Mouse (Mus musculus) erythroblast, adult 5-6 weeks (primary cell): Measurements from ENCODE around the gene Anks1. TPM values are rescaled to one million over a fixed set of nuclear protein-coding genes. Genes with fewer than 3 reads are reported as not detected.
"Not testable (repeated sequence)": the region's sequence is repeated elsewhere in the genome, so short reads cannot be mapped to it uniquely, and the experiment has no call there.

ENCODE experiments used
- ATAC-seq: replicated peaks from 2 replicates; pipeline ENCODE4 v1.8.0; 2016; ENCODE audit warnings: moderate number of reproducible peaks, mild to moderate bottlenecking, moderate TSS enrichment, inconsistent platforms; ENCODE audit not compliant: poor library complexity, low FRiP score, severe bottlenecking
- total RNA-seq, 2 experiments: library from RNA; stranded (forward) in 1 of 2; stranded (reverse) in 1 of 2; fragments of 150-400 nt in 1 of 2; fragments of 200-764, 138-1000 nt in 1 of 2; gene quantifications; 2 replicates each; pipeline versions ENCODE4 v1.2.3 to v1.2.4; 2015 to 2017; ENCODE audit warnings: low replicate concordance in 2 of 2

Anks1 gene
- total RNA-seq, 2 experiments from 2014 or later: 6.1 to 8.5 TPM

DNA sequence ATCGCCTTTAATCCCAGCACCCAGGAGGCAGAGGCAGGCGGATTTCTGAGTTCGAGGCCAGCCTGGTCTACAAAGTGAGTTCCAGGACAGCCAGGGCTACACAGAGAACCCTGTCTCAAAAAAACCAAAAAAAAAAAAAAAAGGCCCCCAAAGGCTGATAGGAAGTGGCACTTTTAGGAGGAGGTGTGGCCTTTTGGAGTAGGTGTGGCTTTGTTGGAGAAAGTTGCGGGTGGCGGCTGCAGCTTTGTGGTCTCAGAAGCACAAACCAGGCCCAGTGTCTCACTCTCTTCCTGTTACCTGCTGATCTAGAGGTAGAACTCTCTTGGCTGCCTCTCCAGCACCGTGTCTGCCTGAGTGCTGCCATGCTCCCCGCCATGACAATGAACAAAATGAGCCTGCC lies 54.0 kb downstream of the Anks1 start:
- not testable (repeated sequence) for ATAC-seq

DNA sequence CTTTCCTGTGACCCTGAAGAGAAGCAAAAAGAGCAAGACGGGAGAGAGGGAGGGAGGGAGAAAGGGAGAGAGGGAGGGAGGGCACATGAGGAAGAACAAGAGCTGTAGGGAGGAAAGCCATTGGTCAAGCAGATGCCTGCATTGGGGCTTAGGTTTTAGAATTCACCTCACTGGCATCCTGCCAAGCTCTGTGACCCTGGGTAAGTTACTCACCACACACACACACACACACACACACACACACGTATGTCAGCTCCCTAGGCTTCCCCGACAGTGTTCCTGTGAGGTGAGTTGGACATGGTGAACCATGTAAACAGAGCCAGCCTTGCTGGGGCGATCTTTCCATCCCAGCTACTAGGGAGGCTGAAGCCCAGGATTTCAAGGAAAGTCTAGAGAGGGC lies 55.5 kb downstream of the Anks1 start:
- no peak for ATAC-seq

DNA sequence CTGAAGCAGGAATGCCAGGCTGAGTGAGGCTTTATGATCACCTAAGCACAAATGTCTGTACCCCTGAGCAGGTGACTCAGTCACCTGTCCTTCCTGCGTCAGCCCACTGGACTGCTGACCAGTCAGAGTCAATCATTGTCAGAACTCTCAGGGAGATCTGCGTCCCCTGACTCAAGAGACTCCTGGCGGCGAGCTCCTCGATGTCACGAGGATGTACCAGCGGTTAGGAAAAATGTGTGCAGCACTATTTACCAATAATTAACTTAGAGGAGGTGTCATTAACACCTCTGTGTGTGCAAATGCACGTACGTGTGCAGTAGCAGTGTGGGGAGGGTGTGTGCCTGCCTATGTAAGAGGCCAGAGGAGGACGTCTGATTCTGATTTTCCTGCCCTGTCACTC lies 56.2 kb downstream of the Anks1 start:
- ATAC-seq: no peak

DNA sequence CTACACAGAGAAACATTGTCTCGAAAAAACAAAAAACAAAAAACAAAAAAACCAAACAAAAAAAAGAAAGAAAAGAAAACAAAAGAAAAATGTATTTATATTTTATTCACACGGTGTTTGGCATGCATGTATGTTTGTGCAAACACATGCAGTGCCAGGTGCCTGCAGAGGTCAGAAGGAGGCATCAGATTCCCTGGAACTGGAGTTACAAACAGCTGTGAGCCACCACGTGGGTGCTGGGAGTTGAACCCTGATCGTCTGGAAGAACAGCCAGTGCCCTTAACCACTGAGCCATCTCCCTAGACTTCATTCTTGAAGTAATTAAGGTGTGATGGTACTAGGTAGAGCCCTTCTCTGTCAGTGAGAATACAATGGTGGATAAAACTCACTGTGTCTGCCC lies 57.0 kb downstream of the Anks1 start:
- no peak for ATAC-seq

DNA sequence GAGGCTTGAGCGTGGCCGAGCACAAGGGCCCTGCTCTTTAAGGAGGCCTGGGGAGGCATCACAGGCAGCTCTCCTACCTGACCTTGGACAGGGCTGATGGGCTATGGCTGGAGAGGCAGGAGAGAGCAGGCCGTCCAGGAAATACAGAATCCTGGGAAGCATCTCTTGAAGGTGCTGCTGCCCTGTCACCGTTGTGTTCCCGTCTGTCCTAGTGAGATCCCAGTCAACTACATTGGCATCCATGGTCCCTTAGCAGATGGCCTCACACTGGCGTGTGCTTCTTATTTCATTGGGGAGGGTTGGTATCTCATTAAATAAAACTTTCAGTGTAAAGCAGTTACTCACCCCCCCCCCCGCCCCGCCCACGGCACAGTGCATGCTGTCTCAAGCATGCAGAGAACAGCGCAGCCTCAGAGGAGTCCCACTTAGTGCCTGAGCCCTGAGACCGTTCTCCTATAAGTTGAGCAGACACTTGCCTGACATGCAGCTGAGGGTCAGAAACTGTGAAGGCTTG lies 57.5 kb downstream of the Anks1 start:
- no peak for ATAC-seq

DNA sequence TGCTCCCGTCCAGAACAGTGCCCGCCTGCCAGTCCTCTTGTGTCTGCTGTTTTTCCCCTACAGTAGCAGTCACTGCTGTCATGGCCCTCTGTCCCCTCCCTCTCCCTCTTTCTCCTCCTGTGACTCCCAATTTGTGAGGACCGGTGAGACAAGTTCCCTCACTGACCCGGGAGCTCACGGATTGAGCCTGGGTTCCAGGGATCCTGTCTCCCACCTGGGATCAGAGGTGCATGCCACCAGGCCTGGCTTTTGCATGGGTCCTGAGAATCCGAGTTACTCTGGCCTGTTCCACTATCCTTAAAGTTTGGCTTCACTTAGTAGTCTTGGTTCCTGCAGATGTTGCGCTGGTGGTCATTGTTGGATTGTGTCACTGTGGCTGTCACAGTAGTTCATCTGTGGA lies 58.4 kb downstream of the Anks1 start:
- ATAC-seq: no peak

DNA sequence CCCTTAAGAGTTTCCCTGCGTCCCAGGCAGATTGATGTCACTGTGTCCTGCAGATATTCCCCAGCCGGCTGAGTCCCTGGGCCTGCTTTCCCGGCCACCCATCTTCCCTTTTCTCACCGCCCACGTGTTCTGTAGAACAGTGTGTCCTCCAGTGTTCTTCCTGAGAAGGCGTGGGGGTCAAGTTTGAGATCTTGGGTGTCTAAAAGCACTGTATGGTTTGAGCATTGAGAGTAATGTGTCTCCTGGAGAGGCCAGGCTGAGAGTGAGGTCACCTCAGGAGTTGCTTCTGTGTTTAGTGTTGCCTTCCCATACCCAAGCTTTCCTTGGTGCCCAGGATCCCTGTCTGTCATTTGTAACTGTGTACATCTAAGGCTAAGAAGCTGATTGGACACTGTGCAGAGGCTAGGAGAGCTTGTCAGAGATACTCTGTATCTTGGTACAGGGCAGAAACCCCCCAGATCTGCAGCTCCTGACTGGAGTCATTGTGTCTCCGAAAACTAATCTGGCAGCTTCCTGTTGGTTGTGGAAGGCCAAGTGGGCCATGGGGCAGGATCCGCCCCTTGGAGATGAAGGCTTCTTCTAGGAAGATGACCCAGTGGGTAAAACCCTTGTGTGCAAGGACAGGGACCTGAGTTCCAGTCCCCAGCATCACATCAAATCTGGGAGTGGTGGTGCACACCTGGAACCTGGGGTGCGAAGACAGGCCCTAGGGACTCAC lies 59.1 kb downstream of the Anks1 start:
- ATAC-seq: no peak

DNA sequence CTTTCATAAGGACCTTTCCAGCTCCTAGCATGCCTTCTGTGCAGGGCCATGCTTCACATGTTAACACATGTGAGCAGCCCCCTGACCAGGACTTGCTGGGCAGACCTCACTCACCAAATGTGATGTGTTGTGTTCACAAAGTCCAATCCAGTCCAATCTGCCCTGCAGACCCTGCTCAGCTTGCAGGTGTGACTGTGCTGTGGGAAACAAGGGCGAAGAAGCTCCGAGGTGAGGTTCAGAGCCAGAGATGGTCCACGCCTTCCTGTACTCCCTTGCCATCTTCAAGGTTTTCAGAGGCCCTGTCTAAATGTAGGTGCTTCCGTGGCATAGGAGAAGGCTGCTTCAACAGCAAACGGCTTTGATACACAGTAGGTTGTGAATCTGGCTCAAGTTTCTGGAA lies 59.8 kb downstream of the Anks1 start:
- no peak for ATAC-seq

DNA sequence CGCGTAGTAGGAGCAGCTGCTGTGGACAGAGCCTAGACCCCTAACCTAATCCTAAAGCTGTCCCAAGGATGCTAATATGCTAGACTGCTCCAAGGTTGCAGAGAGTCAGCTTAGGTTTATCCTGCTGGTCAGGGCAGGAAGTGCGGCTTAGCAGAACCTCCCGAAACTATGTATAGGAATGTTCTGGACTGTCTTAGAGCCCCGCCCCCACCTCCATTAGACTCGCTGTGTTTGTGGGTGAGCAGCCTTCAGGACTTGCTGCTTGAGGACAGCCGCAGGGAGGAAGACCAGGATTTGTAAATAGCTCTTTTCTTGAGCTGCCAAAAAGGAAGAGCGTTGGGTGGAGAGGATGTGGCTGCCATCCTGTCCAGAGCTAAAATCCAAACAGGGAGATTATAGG lies 60.3 kb downstream of the Anks1 start:
- no peak for ATAC-seq

DNA sequence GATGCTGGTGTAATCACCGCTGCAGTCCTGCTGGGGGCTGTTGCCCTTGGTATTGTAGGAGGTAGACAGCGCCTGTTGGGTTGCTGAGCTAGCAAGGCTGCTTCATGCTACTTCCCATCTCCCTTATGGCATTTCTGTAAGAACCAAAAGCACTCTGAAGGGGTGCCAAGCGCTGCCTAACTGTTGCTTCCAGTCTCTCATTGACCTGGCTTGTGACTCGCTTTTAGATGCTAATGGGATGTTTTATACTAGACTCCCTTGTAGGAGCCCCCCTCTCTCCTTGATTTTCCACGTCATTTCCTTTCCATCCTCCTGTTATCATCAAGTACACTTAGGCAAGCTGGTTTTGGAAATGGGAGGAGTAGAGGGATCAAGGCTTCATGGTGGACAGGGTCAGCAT lies 60.8 kb downstream of the Anks1 start:
- ATAC-seq: no peak

DNA sequence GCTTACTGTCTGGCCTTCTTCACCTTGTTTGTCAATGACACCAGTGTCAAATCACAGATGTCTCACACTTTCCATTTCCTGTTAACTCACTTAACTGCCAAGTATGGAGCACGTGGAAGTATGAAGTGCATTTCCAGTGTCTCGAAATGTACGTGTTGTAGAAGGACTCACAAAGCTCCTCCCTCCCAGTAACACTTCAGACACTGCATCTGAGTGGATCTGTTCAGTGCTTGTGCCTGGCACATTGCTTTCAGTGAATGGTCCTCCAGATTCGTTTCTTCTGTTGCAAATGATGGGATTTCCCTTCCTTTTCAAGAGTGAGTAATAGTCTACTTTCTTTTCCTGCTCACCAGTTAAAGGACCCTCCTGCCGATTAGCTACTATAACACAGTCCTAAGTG lies 61.2 kb downstream of the Anks1 start:
- ATAC-seq: no peak

DNA sequence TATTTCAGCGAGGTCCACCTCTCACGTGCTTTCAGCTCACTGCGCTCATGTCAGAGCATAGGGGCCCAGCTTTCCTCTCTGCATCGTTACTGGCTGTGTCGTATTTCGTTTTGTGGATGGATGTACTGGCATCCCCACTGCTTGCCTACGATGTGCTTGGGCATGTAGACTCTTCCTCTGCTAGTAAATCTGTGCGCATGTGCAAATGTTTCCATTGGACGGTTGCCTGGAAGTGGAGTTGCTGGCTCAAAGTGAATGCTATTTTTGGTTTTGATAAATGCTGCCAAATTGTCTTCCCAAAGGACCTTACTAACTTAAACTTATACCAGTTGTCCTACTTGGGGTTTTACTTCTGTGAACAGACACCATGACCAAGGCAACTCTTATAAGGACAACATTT lies 62.4 kb downstream of the Anks1 start:
- ATAC-seq: no peak

DNA sequence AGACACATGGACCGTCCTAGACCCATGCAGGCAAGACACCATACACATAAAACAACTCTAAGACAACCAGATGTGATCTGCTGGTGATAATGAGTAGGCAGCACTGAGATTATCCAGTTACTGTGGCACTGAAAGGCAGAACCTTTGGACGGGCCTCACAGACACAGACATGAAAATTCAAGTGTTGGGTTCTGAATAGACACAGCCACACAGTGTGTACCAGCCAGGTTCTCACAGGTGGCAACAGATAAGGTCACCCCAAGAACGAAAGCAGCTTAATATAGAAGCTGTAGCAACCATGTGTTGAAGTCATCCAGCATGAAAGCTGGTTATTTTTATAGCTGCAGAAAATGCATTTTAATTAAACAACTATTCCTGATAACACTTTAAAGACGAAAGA lies 64.2 kb downstream of the Anks1 start:
- ATAC-seq: no peak

DNA sequence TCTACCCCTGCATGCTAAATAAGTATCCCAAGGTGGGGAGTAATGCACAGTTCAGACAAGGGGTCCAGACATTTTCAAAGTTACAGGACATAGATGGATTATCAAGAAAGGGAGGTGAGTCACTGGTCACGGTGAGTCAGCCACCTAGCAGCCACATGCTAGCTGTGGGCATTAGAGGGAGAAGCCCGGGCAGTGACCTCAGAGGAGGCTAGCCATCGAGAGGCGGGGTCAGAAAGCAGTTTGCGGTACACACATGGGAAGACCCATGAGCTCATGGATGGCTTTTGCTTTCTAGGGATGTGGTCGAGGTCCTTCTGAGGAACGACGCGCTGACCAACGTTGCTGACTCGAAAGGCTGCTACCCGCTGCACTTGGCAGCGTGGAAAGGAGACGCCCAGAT lies 67.2 kb downstream of the Anks1 start:
- ATAC-seq: no peak

DNA sequence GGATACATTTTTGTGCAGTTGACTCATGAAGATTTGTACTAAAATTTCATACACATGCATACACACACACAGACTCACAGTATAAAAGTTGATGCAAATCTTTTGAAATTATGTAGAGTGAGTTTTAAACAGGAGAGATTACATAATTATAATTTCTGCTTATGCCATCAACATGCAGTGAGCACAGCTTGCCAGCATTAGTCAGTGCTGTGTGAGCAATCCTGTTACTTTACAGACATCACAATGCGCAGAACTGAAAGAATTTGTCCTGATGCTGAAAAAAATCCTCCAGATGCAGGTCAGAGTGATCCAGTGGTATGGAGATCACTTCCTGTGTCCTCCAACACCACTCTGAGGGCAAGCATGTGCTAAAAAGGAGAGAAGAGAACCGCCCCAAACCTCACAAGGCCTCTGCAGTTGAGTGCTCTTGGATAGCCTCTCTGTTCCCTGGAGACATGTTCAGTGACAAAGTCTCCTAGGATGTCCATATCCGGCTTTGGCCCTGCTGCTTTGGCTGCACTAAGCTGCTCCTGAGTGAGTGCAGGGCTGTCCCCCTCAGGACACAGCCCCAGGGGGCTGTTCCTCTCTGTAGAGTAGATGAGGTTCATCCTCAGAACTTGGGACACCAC lies 68.0 kb downstream of the Anks1 start:
- no peak for ATAC-seq

DNA sequence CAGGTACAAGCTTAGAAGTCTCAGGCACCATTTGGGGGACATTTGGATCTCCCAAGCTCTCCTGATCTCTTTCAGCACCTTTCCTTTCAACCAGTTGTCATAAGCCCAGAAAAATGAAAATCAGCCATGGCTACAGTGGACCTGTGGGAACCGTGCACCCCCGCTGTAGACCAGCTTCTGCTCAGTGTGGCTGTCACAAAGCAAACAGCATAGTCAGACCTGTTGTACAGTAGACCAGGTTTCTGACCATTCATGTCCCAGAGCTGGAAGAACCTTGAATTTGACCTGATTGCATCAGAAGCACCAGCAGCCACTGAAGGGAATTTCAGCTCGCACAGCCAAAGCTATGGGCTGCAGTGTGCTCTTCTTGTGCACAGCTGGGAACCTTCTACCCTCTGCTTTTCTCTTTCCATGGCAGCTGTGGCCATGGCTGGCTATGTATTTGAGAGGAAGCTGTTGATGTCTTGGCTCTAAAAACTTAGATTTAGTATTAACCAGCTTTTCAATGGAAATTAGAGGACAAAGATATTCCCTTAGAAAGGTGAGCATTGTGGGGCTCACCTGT lies 71.4 kb downstream of the Anks1 start:
- no peak for ATAC-seq

DNA sequence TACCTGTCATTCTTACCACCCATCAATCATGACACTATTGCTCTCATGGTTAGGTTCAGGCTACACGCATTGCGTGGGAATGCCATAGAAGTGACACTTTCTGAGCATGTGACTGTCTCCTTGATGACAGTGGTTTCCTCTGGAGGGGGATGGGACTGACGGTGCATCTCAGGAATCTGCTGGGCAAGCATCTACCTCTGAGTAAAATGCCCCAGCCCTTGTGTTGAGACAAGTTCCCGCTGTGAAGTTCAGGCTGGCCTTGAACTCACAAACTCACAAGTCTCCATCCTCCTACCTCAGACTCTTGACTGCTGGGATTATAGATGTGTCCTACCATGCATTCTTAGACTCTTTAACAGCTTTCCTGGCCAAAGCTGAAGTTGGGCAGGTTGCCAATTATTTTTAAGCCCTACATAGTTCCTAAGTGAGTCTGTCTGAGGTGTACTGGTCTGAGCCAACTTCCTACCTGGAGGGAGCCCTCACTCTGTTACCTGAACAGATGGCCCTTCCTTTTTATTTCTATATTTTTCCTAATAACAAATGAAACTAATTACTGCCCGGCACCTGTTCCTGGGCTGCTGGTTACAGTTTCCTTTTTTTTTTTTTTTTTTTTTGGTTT lies 72.5 kb downstream of the Anks1 start:
- no peak for ATAC-seq

DNA sequence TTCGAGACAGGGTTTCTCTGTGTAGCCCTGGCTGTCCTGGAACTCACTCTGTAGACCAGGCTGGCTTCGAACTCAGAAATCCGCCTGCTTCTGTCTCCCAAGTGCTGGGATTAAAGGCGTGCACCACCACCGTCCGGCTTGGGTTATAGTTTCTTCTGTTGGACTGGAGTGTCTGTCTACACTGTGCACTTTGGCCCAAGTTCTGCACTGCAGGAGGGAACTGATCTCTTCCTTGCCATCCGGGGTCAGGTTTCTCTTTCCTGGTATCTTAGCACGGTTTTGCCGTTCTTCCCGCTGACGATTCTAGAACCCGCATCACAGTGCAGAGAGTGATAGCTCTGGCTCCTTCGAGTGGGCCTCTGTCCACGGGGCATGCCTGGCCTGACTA lies 73.0 kb downstream of the Anks1 start:
- not testable (repeated sequence) for ATAC-seq

DNA sequence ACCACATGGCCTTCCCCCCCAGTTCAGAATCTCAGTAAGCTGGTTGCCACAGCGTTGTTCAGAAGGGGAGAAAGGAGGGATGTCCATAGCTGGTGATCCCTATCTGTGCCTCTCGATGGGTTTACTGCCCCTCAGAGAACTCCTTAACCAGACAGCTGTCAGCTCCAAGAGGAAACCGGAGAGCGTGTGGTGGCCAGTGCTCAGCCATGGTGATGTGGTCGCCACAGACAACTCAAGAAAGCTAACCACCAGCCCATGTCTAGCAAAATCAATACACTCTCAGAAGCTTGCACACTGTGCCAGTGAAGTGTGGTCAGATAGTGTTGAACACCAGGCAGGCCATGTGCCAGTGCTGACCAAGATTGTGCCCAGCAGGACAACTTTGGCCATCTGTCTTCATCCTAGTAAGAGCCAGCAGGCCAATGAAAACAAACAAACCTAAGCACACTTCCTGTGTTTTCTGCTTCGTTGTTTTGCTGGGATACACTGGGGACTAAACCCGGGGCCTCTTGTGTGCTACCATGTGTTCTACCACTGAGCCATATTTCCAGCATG lies 73.7 kb downstream of the Anks1 start:
- no peak for ATAC-seq

DNA sequence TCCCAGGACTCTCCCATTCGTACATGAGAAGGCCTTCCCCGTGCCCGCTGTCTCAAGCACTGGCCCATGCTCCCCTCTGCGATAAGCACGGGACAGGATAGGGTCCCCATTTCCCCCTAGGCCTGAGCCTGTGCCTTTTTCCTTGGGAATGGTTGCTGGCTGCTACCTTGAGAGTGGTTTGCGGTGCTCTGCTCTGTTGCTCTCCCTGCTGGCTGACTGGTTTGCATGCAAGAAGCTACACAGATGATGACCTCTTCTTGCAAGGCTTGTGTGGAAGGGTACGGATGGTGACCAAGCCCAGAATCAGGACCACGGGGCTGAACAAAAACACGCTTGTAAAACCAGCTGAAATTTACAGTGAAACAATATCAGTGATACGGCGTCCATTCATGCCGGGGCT lies 75.3 kb downstream of the Anks1 start:
- no peak for ATAC-seq

DNA sequence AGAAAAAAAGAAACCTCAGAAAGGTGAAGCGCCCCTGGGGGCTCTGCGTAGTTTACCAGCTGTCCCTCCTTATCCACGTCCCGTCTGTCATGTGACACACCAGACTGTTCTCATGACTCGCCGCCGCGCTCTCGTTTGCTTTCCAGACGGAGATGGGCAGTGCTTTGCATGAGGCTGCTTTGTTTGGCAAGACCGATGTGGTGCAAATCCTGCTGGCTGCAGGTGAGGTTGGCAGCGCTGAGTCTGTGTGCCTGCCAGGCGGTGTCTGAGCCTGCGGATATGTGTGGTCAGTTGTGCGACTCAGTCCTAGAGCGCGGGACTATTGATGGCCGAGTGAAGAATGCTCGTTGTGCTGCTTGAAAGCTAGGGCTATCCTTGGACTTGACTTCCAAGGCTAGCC lies 77.0 kb downstream of the Anks1 start:
- no peak for ATAC-seq
